Mouse (Mus musculus) liver, adult 10 weeks (tissue): ENCODE results near the gene H2al1j. TPM values are rescaled to one million over a fixed set of nuclear protein-coding genes. Genes with fewer than 3 reads are reported as not detected.

Experiments used
- polyA plus RNA-seq: library from polyadenylated mRNA; stranded (reverse); fragments of 350-450 nt; fragmentation: Illumina TruSeq; extraction: RNeasy Lipid Tissue Mini Kit (QIAGEN cat#74804); gene quantifications from one replicate; pipeline ENCODE4 v1.2.3, GENCODE M21; 2014; ENCODE audit warnings: low read depth, low replicate concordance

The H2al1j gene
- not detected for polyA plus RNA-seq

GRCm38 (mm10) chrX:11327522-11327921 lies at the start of gene H2al1j:
H2al1j (plus strand) TSS chrX:11327822.

GRCm38 (mm10) chrX:11298957-11299356 lies 28.7 kb upstream of the H2al1j start, which contains the start of gene H2al1a:
H2al1a (plus strand) TSS chrX:11299257.

GRCm38 (mm10) chrX:11302132-11302531 lies 25.5 kb upstream of the H2al1j start, which contains the start of gene H2al1b:
H2al1b (plus strand) TSS chrX:11302432.

GRCm38 (mm10) chrX:11305355-11305754 lies 22.3 kb upstream of the H2al1j start, which contains the start of gene H2al1c:
H2al1c (plus strand) TSS chrX:11305655.

GRCm38 (mm10) chrX:11308524-11308923 lies 19.1 kb upstream of the H2al1j start, which contains the start of gene H2al1d:
H2al1d (plus strand) TSS chrX:11308824.

GRCm38 (mm10) chrX:11311634-11312033 lies 16.0 kb upstream of the H2al1j start, which contains the start of gene H2al1e:
H2al1e (plus strand) TSS chrX:11311934.

GRCm38 (mm10) chrX:11314858-11315257 lies 12.8 kb upstream of the H2al1j start, which contains the start of gene H2al1f:
H2al1f (plus strand) TSS chrX:11315158.

GRCm38 (mm10) chrX:11317956-11318355 lies 9.7 kb upstream of the H2al1j start, which contains the start of gene H2al1g:
H2al1g (plus strand) TSS chrX:11318256.

GRCm38 (mm10) chrX:11321192-11321591 lies 6.4 kb upstream of the H2al1j start, which contains the start of gene H2al1h:
H2al1h (plus strand) TSS chrX:11321492.

GRCm38 (mm10) chrX:11324359-11324758 lies 3.3 kb upstream of the H2al1j start, which contains the start of gene H2al1i:
H2al1i (plus strand) TSS chrX:11324659.

Other genes with a start within 250 kb of the H2al1j start
- gene H2al1a, start 28.6 kb upstream of the H2al1j start, polyA plus RNA-seq = not detected
- gene H2al1b, start 25.4 kb upstream of the H2al1j start, polyA plus RNA-seq = not detected
- not detected for gene H2al1c, start 22.2 kb upstream of the H2al1j start, polyA plus RNA-seq
- not detected for gene H2al1d, start 19.0 kb upstream of the H2al1j start, polyA plus RNA-seq
- gene H2al1e, start 15.9 kb upstream of the H2al1j start, polyA plus RNA-seq = not detected
- gene H2al1f, start 12.7 kb upstream of the H2al1j start, polyA plus RNA-seq = not detected
- not detected for gene H2al1g, start 9.6 kb upstream of the H2al1j start, polyA plus RNA-seq
- not detected for gene H2al1h, start 6.3 kb upstream of the H2al1j start, polyA plus RNA-seq
- not detected for gene H2al1i, start 3.2 kb upstream of the H2al1j start, polyA plus RNA-seq